Mouse (Mus musculus) heart, embryonic 14.5 days (tissue): ENCODE data around the gene Ptpn4. TPM values are rescaled to one million over a fixed set of nuclear protein-coding genes. Genes with fewer than 3 reads are reported as not detected.

ENCODE experiments used
- ATAC-seq: fragments of 200-750 bp; cut with Nextera tagmentation; 2 replicates; pipeline ENCODE4 v1.8.0; 2017; ENCODE audit warnings: low read depth, moderate TSS enrichment; ENCODE audit not compliant: insufficient number of reproducible peaks, insufficient read depth, low FRiP score
- H3K27ac ChIP-seq, 2 experiments: fragments of 200-500 bp in 1 of 2; fragments of 300-500 bp in 1 of 2; sonication (generic) in 1 of 2; replicated peaks in 1 of 2; 2 replicates each; pipeline ENCODE4 v1.5.1; 2012 to 2014; ENCODE audit warnings: low read depth in 2 of 2, low read length in 2 of 2, control low read depth in 1 of 2, mild to moderate bottlenecking in 1 of 2, mixed read lengths in 1 of 2; ENCODE audit not compliant: control insufficient read depth in 1 of 2, insufficient read depth in 1 of 2
- H3K27me3 ChIP-seq: fragments of 300-500 bp; sonication (generic); 2 replicates; pipeline ENCODE4 v1.6.1; 2014; ENCODE audit warnings: mild to moderate bottlenecking, low read length, control low read depth; ENCODE audit not compliant: control insufficient read depth, insufficient read depth
- H3K36me3 ChIP-seq: fragments of 300-500 bp; sonication (generic); 2 replicates; pipeline ENCODE4 v1.6.1; 2014; ENCODE audit warnings: mild to moderate bottlenecking, control low read depth, low read length, mixed read lengths; ENCODE audit not compliant: control insufficient read depth, insufficient read depth
- H3K4me1 ChIP-seq, 2 experiments: fragments of 200-500 bp in 1 of 2; fragments of 300-500 bp in 1 of 2; sonication (generic) in 1 of 2; 2 replicates each; pipeline ENCODE4 v1.6.1; 2012 to 2014; ENCODE audit warnings: low read length in 2 of 2, control low read depth in 1 of 2, mixed read lengths in 1 of 2; ENCODE audit not compliant: control insufficient read depth in 2 of 2, insufficient read depth in 2 of 2
- H3K4me2 ChIP-seq: fragments of 300-500 bp; sonication (generic); 2 replicates; pipeline ENCODE4 v1.6.1; 2014; ENCODE audit warnings: mild to moderate bottlenecking, low read length
- H3K4me3 ChIP-seq, 2 experiments: fragments of 200-500 bp in 1 of 2; fragments of 300-500 bp in 1 of 2; sonication (generic) in 1 of 2; 2 replicates each; pipeline ENCODE4 v1.5.1; 2012 to 2014; ENCODE audit warnings: low read length in 2 of 2, mild to moderate bottlenecking in 2 of 2, control low read depth in 1 of 2, low read depth in 1 of 2, moderate library complexity in 1 of 2; ENCODE audit not compliant: control insufficient read depth in 1 of 2, insufficient read depth in 1 of 2
- H3K9ac ChIP-seq: fragments of 300-500 bp; sonication (generic); 2 replicates; pipeline ENCODE4 v1.6.1; 2014; ENCODE audit warnings: mild to moderate bottlenecking, low read length
- H3K9me3 ChIP-seq: fragments of 300-500 bp; sonication (generic); 2 replicates; pipeline ENCODE4 v1.6.1; 2016; ENCODE audit warnings: low read length, control low read depth; ENCODE audit not compliant: control insufficient read depth
- WGBS: fragments of 180-500 bp; shearing (Covaris S2); extraction: QIAGEN DNeasy Blood & Tissue Kit; methylation state at CpG from one replicate; pipeline ENCODE4 v1.1.7; 2014; 5-methylcytosine and 5-hydroxymethylcytosine counted together
- polyA plus RNA-seq: library from polyadenylated mRNA; unstranded; fragments of >200 nt; fragmentation: Nextera tagmentation; extraction: Ambion mirVana; gene quantifications from 2 replicates; pipeline ENCODE4 v1.2.1, GENCODE M21; 2014

The Ptpn4 gene
- polyA plus RNA-seq, 1 experiment from 2014 or later, result 7.5 TPM

- Histone ChIP-seq H3K4me3 (no peak overlapping the region), H3K9me3 (no peaks in the 10 kb centered on the region), H3K4me2 (no peak overlapping the region), H3K4me1 (no peaks in the 10 kb centered on the region; a peak in 2 of 4 replicates), H3K36me3 (no peaks in the 10 kb centered on the region), H3K27ac (no peak overlapping the region), H3K27me3 (no peaks in the 10 kb centered on the region), H3K9ac (no peak overlapping the region)
- no peak for ATAC-seq
Measured at GRCm38 (mm10) chr1:119641090-119641812, 196.2 kb downstream of the Ptpn4 start.

- Histone ChIP-seq H3K9me3 (no peaks in the 10 kb centered on the region), H3K4me1 (no peaks in the 10 kb centered on the region; a peak in 2 of 4 replicates), H3K27ac (no peak overlapping the region), H3K36me3 (no peaks in the 10 kb centered on the region), H3K4me3 (no peak overlapping the region), H3K4me2 (no peak overlapping the region), H3K9ac (no peak overlapping the region), H3K27me3 (no peaks in the 10 kb centered on the region)
- no peak for ATAC-seq
- WGBS, result 63% methylated on average over 2 of the region's 2 CpGs
Measured at GRCm38 (mm10) chr1:119640006-119640405, 197.4 kb downstream of the Ptpn4 start.

- H3K9me3 ChIP-seq, result no peaks in the 10 kb centered on the region
- no peak overlapping the region for H3K9ac ChIP-seq
- H3K27me3 ChIP-seq, result no peaks in the 10 kb centered on the region
- 83% methylated on average over 6 of the region's 6 CpGs for WGBS
- H3K36me3 ChIP-seq, result 0 out of 2 replicates have a peak, but pooled peaks cover 6% of the 10 kb centered on the region
- H3K4me2 ChIP-seq, result no peak overlapping the region
- H3K27ac ChIP-seq, result no peak overlapping the region
- H3K4me3 ChIP-seq, result no peak overlapping the region
- no peaks in the 10 kb centered on the region; a peak in 1 of 4 replicates for H3K4me1 ChIP-seq
- no peak for ATAC-seq
Measured at GRCm38 (mm10) chr1:119637188-119638023, 200.0 kb downstream of the Ptpn4 start.

- no peak for ATAC-seq
- H3K4me1 ChIP-seq, result no peaks in the 10 kb centered on the region
- no peak overlapping the region for H3K4me3 ChIP-seq
- H3K9me3 ChIP-seq, result no peaks in the 10 kb centered on the region
- H3K27me3 ChIP-seq, result no peaks in the 10 kb centered on the region
- 65% methylated on average over 3 of the region's 3 CpGs for WGBS
- H3K36me3 ChIP-seq, result peaks cover 10% of the 10 kb centered on the region; the same call in 1 of the 2 replicates
- no peak overlapping the region for H3K27ac ChIP-seq
- no peak overlapping the region for H3K9ac ChIP-seq
- no peak overlapping the region for H3K4me2 ChIP-seq
Measured at GRCm38 (mm10) chr1:119634746-119635145, 202.7 kb downstream of the Ptpn4 start.

GRCm38 (mm10) chr1:119630428-119630827 is 207.0 kb downstream of the Ptpn4 start:
- Histone ChIP-seq H3K36me3 (peaks cover 10% of the 10 kb centered on the region; the same call in 1 of the 2 replicates), H3K27me3 (no peaks in the 10 kb centered on the region), H3K27ac (no peak overlapping the region), H3K9ac (no peak overlapping the region), H3K4me3 (no peak overlapping the region), H3K4me2 (no peak overlapping the region), H3K4me1 (no peaks in the 10 kb centered on the region), H3K9me3 (no peaks in the 10 kb centered on the region)
- 5% methylated on average over 1 of the region's 1 CpGs for WGBS
- ATAC-seq, result no peak

- no peak overlapping the region for H3K4me3 ChIP-seq
- H3K36me3 ChIP-seq, result no peaks in the 10 kb centered on the region; the same call in 1 of the 2 replicates
- no peaks in the 10 kb centered on the region for H3K27me3 ChIP-seq
- no peak overlapping the region for H3K4me2 ChIP-seq
- H3K9ac ChIP-seq, result no peak overlapping the region
- no peak for ATAC-seq
- H3K9me3 ChIP-seq, result no peaks in the 10 kb centered on the region
- no peaks in the 10 kb centered on the region for H3K4me1 ChIP-seq
- H3K27ac ChIP-seq, result no peak overlapping the region
- 45% methylated on average over 4 of the region's 4 CpGs for whole genome bisulfite sequencing
Measured at GRCm38 (mm10) chr1:119626837-119627236, 210.6 kb downstream of the Ptpn4 start.

GRCm38 (mm10) chr1:119624444-119624843 is 213.0 kb downstream of the Ptpn4 start:
- Histone ChIP-seq H3K4me3 (no peak overlapping the region), H3K4me2 (no peak overlapping the region), H3K27me3 (no peaks in the 10 kb centered on the region), H3K4me1 (no peaks in the 10 kb centered on the region), H3K9me3 (no peaks in the 10 kb centered on the region), H3K9ac (no peak overlapping the region), H3K27ac (no peak overlapping the region), H3K36me3 (peaks cover 6% of the 10 kb centered on the region; the same call in 1 of the 2 replicates)
- no peak for ATAC-seq
- WGBS, result 42% methylated on average over 2 of the region's 2 CpGs
